Mouse (Mus musculus): ENCODE measurements at regions not wholly inside any gene's neighbourhood (a gene's known extent, or its start where the extent isn't known, plus 50 kb on each side); places are given as distances from the start of the nearest gene placed in this dataset.

- ATAC-seq (replicated peaks; ENCODE audit: low FRiP score, low read depth) (no peak), DNase-seq (ENCODE audit: low spot score) (no peak)
- no peak overlapping the region for H3K4me2 ChIP-seq (ENCODE audit: low read length)
- no peak overlapping the region for H3K4me3 ChIP-seq (replicated peaks; ENCODE audit: low read depth, low read length)
- WGBS = 71% methylated on average over 6 of the region's 6 CpGs
- no peaks in the 10 kb centered on the region for H3K27me3 ChIP-seq (ENCODE audit: insufficient read depth, low read length)
- no peak overlapping the region for H3K27ac ChIP-seq
- no peak overlapping the region for H3K9ac ChIP-seq (ENCODE audit: low read depth, low read length)
- no peaks in the 10 kb centered on the region for H3K36me3 ChIP-seq (ENCODE audit: insufficient read depth, low read length)
- no peaks in the 10 kb centered on the region for H3K9me3 ChIP-seq (replicated peaks; ENCODE audit: low read length)
- TF ChIP-seq CTCF (IDR thresholded peaks at IDR 0.05; ENCODE audit: low read depth) = no peak
- no peaks in the 10 kb centered on the region for H3K4me1 ChIP-seq (replicated peaks; ENCODE audit: insufficient read depth, low read length)
Observed at GRCm38 (mm10) chr6:94845821-94846220, 145.9 kb upstream of the Lrig1 start.

DNA sequence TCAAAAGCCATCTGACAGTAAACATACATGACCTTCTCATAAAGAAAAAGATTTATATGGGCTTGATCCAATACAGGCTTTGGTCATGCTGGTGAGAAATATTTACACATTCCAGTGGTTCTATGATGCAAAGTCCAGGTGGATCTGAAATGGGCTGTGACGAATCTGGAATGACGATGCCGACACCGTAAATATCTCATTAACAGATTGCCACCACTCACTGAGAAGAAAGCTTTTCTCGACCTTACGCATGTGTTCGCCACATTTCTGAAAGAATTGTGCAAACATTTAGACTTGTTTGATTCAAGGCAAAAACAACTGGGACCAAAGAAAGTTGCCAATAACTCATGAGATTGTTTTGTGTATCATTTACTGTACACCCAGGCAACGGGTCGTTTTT is 142.9 kb upstream of the Lrig1 start:
- DNase-seq (ENCODE audit: low spot score) = no peak

GRCm38 (mm10) chr6:94841881-94842280 is 141.9 kb upstream of the Lrig1 start:
- H3K27me3 ChIP-seq (ENCODE audit: insufficient read depth, low read length) = no peaks in the 10 kb centered on the region
- H3K9me3 ChIP-seq (replicated peaks; ENCODE audit: low read length) = no peaks in the 10 kb centered on the region
- no peaks in the 10 kb centered on the region for H3K4me1 ChIP-seq (replicated peaks; ENCODE audit: insufficient read depth, low read length)
- no peak overlapping the region for H3K4me2 ChIP-seq (ENCODE audit: low read length)
- no peaks in the 10 kb centered on the region for H3K36me3 ChIP-seq (ENCODE audit: insufficient read depth, low read length)
- no peak overlapping the region for H3K27ac ChIP-seq
- WGBS = 53% methylated on average over 5 of the region's 5 CpGs
- TF ChIP-seq CTCF (IDR thresholded peaks at IDR 0.05; ENCODE audit: low read depth) = no peak
- ATAC-seq (replicated peaks; ENCODE audit: low FRiP score, low read depth) (no peak), DNase-seq (ENCODE audit: low spot score) (no peak)
- H3K4me3 ChIP-seq (replicated peaks; ENCODE audit: low read depth, low read length) = no peak overlapping the region
- H3K9ac ChIP-seq (ENCODE audit: low read depth, low read length) = no peak overlapping the region

More for the DNA sequence above, 142.9 kb upstream of the Lrig1 start:
- no peak for ATAC-seq (replicated peaks; ENCODE audit: low FRiP score, low read depth)
- Histone ChIP-seq H3K4me3 (replicated peaks; ENCODE audit: low read depth, low read length) (no peak overlapping the region), H3K4me1 (replicated peaks; ENCODE audit: insufficient read depth, low read length) (no peaks in the 10 kb centered on the region), H3K4me2 (ENCODE audit: low read length) (no peak overlapping the region), H3K36me3 (ENCODE audit: insufficient read depth, low read length) (no peaks in the 10 kb centered on the region), H3K27me3 (ENCODE audit: insufficient read depth, low read length) (no peaks in the 10 kb centered on the region), H3K9ac (ENCODE audit: low read depth, low read length) (no peak overlapping the region), H3K9me3 (replicated peaks; ENCODE audit: low read length) (no peaks in the 10 kb centered on the region), H3K27ac (no peak overlapping the region)
- WGBS = 55% methylated on average over 9 of the region's 9 CpGs
- TF ChIP-seq CTCF (IDR thresholded peaks at IDR 0.05; ENCODE audit: low read depth) = no peak

- Histone ChIP-seq H3K27ac (no peak overlapping the region), H3K4me1 (replicated peaks; ENCODE audit: insufficient read depth, low read length) (no peaks in the 10 kb centered on the region), H3K27me3 (ENCODE audit: insufficient read depth, low read length) (no peaks in the 10 kb centered on the region), H3K9me3 (replicated peaks; ENCODE audit: low read length) (no peaks in the 10 kb centered on the region), H3K36me3 (ENCODE audit: insufficient read depth, low read length) (no peaks in the 10 kb centered on the region), H3K9ac (ENCODE audit: low read depth, low read length) (no peak overlapping the region), H3K4me3 (replicated peaks; ENCODE audit: low read depth, low read length) (no peak overlapping the region), H3K4me2 (ENCODE audit: low read length) (no peak overlapping the region)
- ATAC-seq (replicated peaks; ENCODE audit: low FRiP score, low read depth) (no peak), DNase-seq (ENCODE audit: low spot score) (no peak)
- no peak for TF ChIP-seq CTCF (IDR thresholded peaks at IDR 0.05; ENCODE audit: low read depth)
- WGBS = 28% methylated on average over 2 of the region's 2 CpGs
Observed at GRCm38 (mm10) chr6:94835742-94836141, 135.8 kb upstream of the Lrig1 start.

GRCm38 (mm10) chr6:94834551-94834950 is 134.6 kb upstream of the Lrig1 start:
- Histone ChIP-seq H3K9me3 (replicated peaks; ENCODE audit: low read length) (no peaks in the 10 kb centered on the region), H3K27ac (no peak overlapping the region), H3K4me3 (replicated peaks; ENCODE audit: low read depth, low read length) (no peak overlapping the region), H3K36me3 (ENCODE audit: insufficient read depth, low read length) (no peaks in the 10 kb centered on the region), H3K27me3 (ENCODE audit: insufficient read depth, low read length) (no peaks in the 10 kb centered on the region), H3K9ac (ENCODE audit: low read depth, low read length) (no peak overlapping the region), H3K4me2 (ENCODE audit: low read length) (no peak overlapping the region), H3K4me1 (replicated peaks; ENCODE audit: insufficient read depth, low read length) (no peaks in the 10 kb centered on the region)
- TF ChIP-seq CTCF (IDR thresholded peaks at IDR 0.05; ENCODE audit: low read depth) = no peak
- ATAC-seq (replicated peaks; ENCODE audit: low FRiP score, low read depth) (no peak), DNase-seq (ENCODE audit: low spot score) (no peak)
- WGBS = 35% methylated on average over 1 of the region's 1 CpGs

GRCm38 (mm10) chr6:94830801-94831200 is 130.8 kb upstream of the Lrig1 start:
- DNase-seq (ENCODE audit: low spot score) (no peak), ATAC-seq (replicated peaks; ENCODE audit: low FRiP score, low read depth) (no peak)
- Histone ChIP-seq H3K4me2 (ENCODE audit: low read length) (no peak overlapping the region), H3K27me3 (ENCODE audit: insufficient read depth, low read length) (no peaks in the 10 kb centered on the region), H3K27ac (no peak overlapping the region), H3K9ac (ENCODE audit: low read depth, low read length) (no peak overlapping the region), H3K4me3 (replicated peaks; ENCODE audit: low read depth, low read length) (no peak overlapping the region), H3K4me1 (replicated peaks; ENCODE audit: insufficient read depth, low read length) (no peaks in the 10 kb centered on the region), H3K9me3 (replicated peaks; ENCODE audit: low read length) (no peaks in the 10 kb centered on the region), H3K36me3 (ENCODE audit: insufficient read depth, low read length) (no peaks in the 10 kb centered on the region)
- no peak for TF ChIP-seq CTCF (IDR thresholded peaks at IDR 0.05; ENCODE audit: low read depth)
- 77% methylated on average over 8 of the region's 8 CpGs for WGBS

DNA sequence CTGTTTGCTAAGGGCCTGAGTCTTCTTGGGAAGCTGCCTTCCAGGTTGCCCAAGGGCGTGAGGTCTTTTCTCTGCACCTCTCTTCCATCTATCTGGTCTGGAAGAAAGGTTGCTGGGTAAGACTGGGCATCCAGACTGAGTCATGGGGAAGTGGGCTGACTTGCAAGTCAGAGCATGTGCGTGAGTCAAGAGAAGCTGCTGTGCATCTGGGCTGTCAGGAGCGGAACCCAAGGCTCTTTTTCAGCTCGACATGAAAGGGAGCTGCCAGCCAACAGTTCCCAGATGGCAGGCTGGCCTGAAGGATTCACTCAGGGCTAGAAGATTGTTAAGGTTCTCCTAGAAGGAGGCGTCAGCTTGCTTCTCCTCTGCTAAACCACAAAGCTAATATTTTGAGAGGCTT is 129.3 kb upstream of the Lrig1 start:
- WGBS = 82% methylated on average over 5 of the region's 5 CpGs
- Histone ChIP-seq H3K4me2 (ENCODE audit: low read length) (no peak overlapping the region), H3K27me3 (ENCODE audit: insufficient read depth, low read length) (no peaks in the 10 kb centered on the region), H3K9ac (ENCODE audit: low read depth, low read length) (no peak overlapping the region), H3K36me3 (ENCODE audit: insufficient read depth, low read length) (no peaks in the 10 kb centered on the region), H3K9me3 (replicated peaks; ENCODE audit: low read length) (no peaks in the 10 kb centered on the region), H3K4me1 (replicated peaks; ENCODE audit: insufficient read depth, low read length) (no peaks in the 10 kb centered on the region), H3K4me3 (replicated peaks; ENCODE audit: low read depth, low read length) (no peak overlapping the region), H3K27ac (no peak overlapping the region)
- ATAC-seq (replicated peaks; ENCODE audit: low FRiP score, low read depth) (no peak), DNase-seq (ENCODE audit: low spot score) (no peak)
- TF ChIP-seq CTCF (IDR thresholded peaks at IDR 0.05; ENCODE audit: low read depth) = no peak
